Mouse (Mus musculus) CH12.LX (cell line): ENCODE measurements around the gene Pimreg. TPM values are rescaled to one million over a fixed set of nuclear protein-coding genes. Genes with fewer than 3 reads are reported as not detected.

Source experiments
- DNase-seq: peaks from one replicate; pipeline ENCODE4 v3.0.0-alpha.2; 2013; ENCODE audit errors: extremely low read depth
- H3K27ac ChIP-seq: 2 replicates; pipeline ENCODE4 v1.5.1; 2012; ENCODE audit warnings: low read depth, mild to moderate bottlenecking, control low read depth, moderate library complexity; ENCODE audit not compliant: insufficient read depth
- H3K27me3 ChIP-seq: replicated peaks from 2 replicates; pipeline ENCODE3; 2012; ENCODE audit warnings: inconsistent platforms
- H3K36me3 ChIP-seq, 2 experiments: replicated peaks in 1 of 2; 2 replicates each; pipeline versions ENCODE3 to v1.6.1; 2012; ENCODE audit warnings: inconsistent platforms in 1 of 2, low read length in 1 of 2, mild to moderate bottlenecking in 1 of 2, mixed read lengths in 1 of 2, moderate library complexity in 1 of 2; ENCODE audit not compliant: control insufficient read depth in 1 of 2, insufficient read depth in 1 of 2
- H3K4me1 ChIP-seq, 2 experiments: 2 replicates each; pipeline ENCODE4 v1.6.1; 2012; ENCODE audit warnings: inconsistent platforms in 1 of 2, moderate library complexity in 1 of 2; ENCODE audit not compliant: insufficient read depth in 2 of 2, control insufficient read depth in 1 of 2
- H3K4me2 ChIP-seq: 2 replicates; pipeline ENCODE4 v1.6.1; 2012; ENCODE audit warnings: low read depth, mild to moderate bottlenecking, control low read depth; ENCODE audit not compliant: poor library complexity, insufficient read depth, severe bottlenecking
- H3K4me3 ChIP-seq, 3 experiments: fragments of 150-350 bp in 1 of 3; sonication (generic) in 1 of 3; replicated peaks in 1 of 3; 2 replicates each; pipeline versions ENCODE3 to v1.5.1; 2011 to 2012; ENCODE audit warnings: low read depth in 2 of 3, low read length in 2 of 3, mild to moderate bottlenecking in 2 of 3, moderate library complexity in 2 of 3, control low read depth in 1 of 3, improper control_type of control experiment in 1 of 3, inconsistent platforms in 1 of 3, mixed read lengths in 1 of 3; ENCODE audit not compliant: poor library complexity in 1 of 3
- H3K79me2 ChIP-seq: replicated peaks from 2 replicates; pipeline ENCODE4 v1.6.1; 2012; ENCODE audit warnings: mild to moderate bottlenecking, moderate library complexity; ENCODE audit not compliant: control insufficient read depth, poor library complexity, insufficient read depth, severe bottlenecking; ENCODE audit errors: extremely low read depth
- H3K9ac ChIP-seq: 2 replicates; pipeline ENCODE4 v1.6.1; 2012; ENCODE audit warnings: low read depth, mild to moderate bottlenecking, control low read depth, moderate library complexity; ENCODE audit not compliant: insufficient read depth
- H3K9me3 ChIP-seq: replicated peaks from 2 replicates; pipeline ENCODE3; 2012; ENCODE audit warnings: low read length, inconsistent platforms, mixed read lengths
- BHLHE40 ChIP-seq: IDR thresholded peaks from 2 replicates; pipeline ENCODE4 v1.6.1; 2011; ENCODE audit warnings: mild to moderate bottlenecking, low read depth, low read length, improper control_type of control experiment
- CHD1 ChIP-seq: IDR thresholded peaks from 2 replicates; pipeline ENCODE4 v1.6.1; 2012; ENCODE audit warnings: low read depth, low read length, improper control_type of control experiment, inconsistent platforms
- CHD2 ChIP-seq: IDR thresholded peaks from 2 replicates; pipeline ENCODE4 v1.6.1; 2011; ENCODE audit warnings: low read length, improper control_type of control experiment
- E2F4 ChIP-seq: IDR thresholded peaks from 2 replicates; pipeline ENCODE4 v1.6.1; 2011; ENCODE audit warnings: low read depth, low read length, improper control_type of control experiment; ENCODE audit not compliant: insufficient replicate concordance
- ELF1 ChIP-seq: IDR thresholded peaks from 2 replicates; pipeline ENCODE4 v1.6.1; 2014; ENCODE audit warnings: low read depth, mild to moderate bottlenecking, inconsistent platforms, low read length, improper control_type of control experiment
- EP300 ChIP-seq: IDR thresholded peaks from 2 replicates; pipeline ENCODE4 v1.6.1; 2011; ENCODE audit warnings: low read length, improper control_type of control experiment
- ETS1 ChIP-seq: conservative IDR thresholded peaks from 2 replicates; pipeline ENCODE4 v1.6.1; 2012; ENCODE audit warnings: low read depth, mild to moderate bottlenecking, inconsistent platforms, low read length, improper control_type of control experiment, moderate library complexity
- GABPA ChIP-seq: IDR thresholded peaks from 2 replicates; pipeline ENCODE4 v1.6.1; 2012; ENCODE audit warnings: low read depth, low read length, improper control_type of control experiment, inconsistent platforms; ENCODE audit not compliant: insufficient replicate concordance
- HCFC1 ChIP-seq: IDR thresholded peaks from 2 replicates; pipeline ENCODE4 v1.6.1; 2012; ENCODE audit warnings: low read depth, mild to moderate bottlenecking, inconsistent platforms, low read length, improper control_type of control experiment
- IRF4 ChIP-seq: IDR thresholded peaks from 2 replicates; pipeline ENCODE4 v1.6.1; 2014; ENCODE audit warnings: low read depth, mild to moderate bottlenecking, inconsistent platforms, low read length, improper control_type of control experiment
- JUN ChIP-seq: IDR thresholded peaks from 2 replicates; pipeline ENCODE4 v1.6.1; 2011; ENCODE audit warnings: low read depth, mild to moderate bottlenecking, low read length, improper control_type of control experiment, moderate library complexity; ENCODE audit not compliant: insufficient read depth
- JUND ChIP-seq: conservative IDR thresholded peaks from 2 replicates; pipeline ENCODE4 v1.6.1; 2011; ENCODE audit warnings: low read depth, low read length, improper control_type of control experiment
- KAT2A ChIP-seq: IDR thresholded peaks from 2 replicates; pipeline ENCODE4 v1.6.1; 2012; ENCODE audit warnings: low read length, improper control_type of control experiment, inconsistent platforms; ENCODE audit not compliant: insufficient replicate concordance
- MAFK ChIP-seq: IDR thresholded peaks from 2 replicates; pipeline ENCODE4 v1.6.1; 2011; ENCODE audit warnings: low read length, improper control_type of control experiment; ENCODE audit not compliant: insufficient replicate concordance
- MAZ ChIP-seq: IDR thresholded peaks from 2 replicates; pipeline ENCODE4 v1.6.1; 2012; ENCODE audit warnings: low read depth, mild to moderate bottlenecking, inconsistent platforms, low read length, improper control_type of control experiment, moderate library complexity
- MEF2A ChIP-seq: IDR thresholded peaks from 2 replicates; pipeline ENCODE4 v1.6.1; 2014; ENCODE audit warnings: low read depth, mild to moderate bottlenecking, inconsistent platforms, low read length, improper control_type of control experiment, borderline replicate concordance
- NELFE ChIP-seq: IDR thresholded peaks from 2 replicates; pipeline ENCODE4 v1.6.1; 2011; ENCODE audit warnings: low read depth, low read length, improper control_type of control experiment
- PAX5 ChIP-seq: IDR thresholded peaks from 2 replicates; pipeline ENCODE4 v1.6.1; 2012; ENCODE audit warnings: low read length, inconsistent platforms, mixed read lengths
- POLR2A ChIP-seq: IDR thresholded peaks from 2 replicates; pipeline ENCODE4 v1.6.1; 2011; ENCODE audit warnings: low read depth, mild to moderate bottlenecking, improper control_type of control experiment, low read length
- RCOR1 ChIP-seq: conservative IDR thresholded peaks from 2 replicates; pipeline ENCODE4 v1.6.1; 2012; ENCODE audit warnings: low read depth, mild to moderate bottlenecking, inconsistent platforms, low read length, improper control_type of control experiment
- SMC3 ChIP-seq: IDR thresholded peaks from 2 replicates; pipeline ENCODE4 v1.6.1; 2011; ENCODE audit warnings: low read depth, low read length, improper control_type of control experiment
- TCF12 ChIP-seq: IDR thresholded peaks from 2 replicates; pipeline ENCODE4 v1.6.1; 2014; ENCODE audit warnings: low read depth, mild to moderate bottlenecking, inconsistent platforms, low read length, improper control_type of control experiment
- USF1 ChIP-seq: IDR thresholded peaks from 2 replicates; pipeline ENCODE4 v1.6.1; 2014; ENCODE audit warnings: low read depth, mild to moderate bottlenecking, inconsistent platforms, low read length, improper control_type of control experiment
- USF2 ChIP-seq: conservative IDR thresholded peaks from 2 replicates; pipeline ENCODE4 v1.6.1; 2011; ENCODE audit warnings: low read depth, low read length, improper control_type of control experiment
- ZKSCAN1 ChIP-seq: IDR thresholded peaks from 2 replicates; pipeline ENCODE4 v1.6.1; 2012; ENCODE audit warnings: low read depth, inconsistent platforms, low read length, improper control_type of control experiment, borderline replicate concordance
- ZNF384 ChIP-seq: IDR thresholded peaks from 2 replicates; pipeline ENCODE4 v1.6.1; 2012; ENCODE audit warnings: low read depth, low read length, improper control_type of control experiment, inconsistent platforms
- dilution Hi-C: fragments of 300-500 bp; cut with MboI; formaldehyde crosslinking; loops from 2 replicates; pipeline ENCODE4 v1.14.3; 2020; ENCODE audit warnings: low sequenced_read_pairs; ENCODE audit not compliant: extremely low pct_unique_long_range_greater_than_20kb, extremely low pct_ligation_motif_present
- in situ Hi-C: fragments of 300-500 bp; cut with MboI; formaldehyde crosslinking; loops from 3 replicates; pipeline ENCODE4 v1.14.3; 2019; ENCODE audit warnings: low sequenced_read_pairs, low pct_ligation_motif_present, low pct_unique_long_range_greater_than_20kb, mixed read lengths
- polyA plus RNA-seq: library from polyadenylated mRNA; unstranded; fragments of >175 nt; gene quantifications from 2 replicates; pipeline ENCODE4 v1.2.1, GENCODE M21; 2012; ENCODE audit warnings: low read depth; ENCODE audit not compliant: insufficient read length
- total RNA-seq, 2 experiments: library from RNA; depleted of rRNA; stranded (reverse); fragments of 300-350 nt in 1 of 2; fragments of >200 nt in 1 of 2; gene quantifications; 2 replicates each; pipeline ENCODE4 v1.2.3; 2012 to 2014

Pimreg gene
- total and polyA plus RNA-seq, 3 experiments, result 26.4 to 52.7 (median 27.9) TPM

DNA sequence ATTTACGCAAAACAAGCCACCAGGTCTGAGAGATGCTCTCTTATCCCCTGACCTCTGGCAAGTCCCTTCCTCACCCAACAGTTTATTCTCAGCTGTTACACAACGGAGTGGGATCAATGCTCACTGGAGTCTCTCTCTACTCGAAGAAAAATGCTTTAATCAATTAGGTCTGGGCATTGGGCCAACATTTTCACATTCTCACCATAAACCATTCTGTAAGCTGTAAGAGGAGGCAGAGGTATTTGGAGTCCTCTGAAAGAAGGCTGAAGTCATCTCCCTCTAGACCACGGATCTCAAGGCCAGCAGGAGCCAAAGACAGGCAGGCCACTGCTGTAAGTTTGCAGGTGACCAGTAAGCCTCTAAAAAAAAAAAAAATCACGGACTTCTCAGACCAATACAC lies 31.5 kb upstream of the Pimreg start:
- Histone ChIP-seq H3K27ac (no peak overlapping the region), H3K27me3 (no peaks in the 10 kb centered on the region), H3K4me3 (no peak overlapping the region), H3K9me3 (no peaks in the 10 kb centered on the region), H3K36me3 (peaks cover 0 to 2% of the 10 kb centered on the region in 2 experiments), H3K9ac (no peak overlapping the region), H3K4me2 (no peak overlapping the region), H3K4me1 (peaks cover 5 to 40% of the 10 kb centered on the region in 2 experiments; a peak in 3 of 4 replicates), H3K79me2 (no peaks in the 10 kb centered on the region)
- no peak for DNase-seq
- dilution Hi-C loops (no loop called here), in situ Hi-C loops (no loop called here)
- TF ChIP-seq RCOR1 (no peak), ZKSCAN1 (no peak), JUND (no peak), HCFC1 (no peak), MAZ (no peak), GABPA (no peak), CHD1 (no peak), ELF1 (no peak), KAT2A (no peak), MAFK (no peak), E2F4 (no peak), MEF2A (no peak), SMC3 (no peak), CHD2 (no peak), EP300 (no peak), USF2 (no peak), POLR2A (no peak), ZNF384 (no peak), NELFE (no peak), TCF12 (no peak)

DNA sequence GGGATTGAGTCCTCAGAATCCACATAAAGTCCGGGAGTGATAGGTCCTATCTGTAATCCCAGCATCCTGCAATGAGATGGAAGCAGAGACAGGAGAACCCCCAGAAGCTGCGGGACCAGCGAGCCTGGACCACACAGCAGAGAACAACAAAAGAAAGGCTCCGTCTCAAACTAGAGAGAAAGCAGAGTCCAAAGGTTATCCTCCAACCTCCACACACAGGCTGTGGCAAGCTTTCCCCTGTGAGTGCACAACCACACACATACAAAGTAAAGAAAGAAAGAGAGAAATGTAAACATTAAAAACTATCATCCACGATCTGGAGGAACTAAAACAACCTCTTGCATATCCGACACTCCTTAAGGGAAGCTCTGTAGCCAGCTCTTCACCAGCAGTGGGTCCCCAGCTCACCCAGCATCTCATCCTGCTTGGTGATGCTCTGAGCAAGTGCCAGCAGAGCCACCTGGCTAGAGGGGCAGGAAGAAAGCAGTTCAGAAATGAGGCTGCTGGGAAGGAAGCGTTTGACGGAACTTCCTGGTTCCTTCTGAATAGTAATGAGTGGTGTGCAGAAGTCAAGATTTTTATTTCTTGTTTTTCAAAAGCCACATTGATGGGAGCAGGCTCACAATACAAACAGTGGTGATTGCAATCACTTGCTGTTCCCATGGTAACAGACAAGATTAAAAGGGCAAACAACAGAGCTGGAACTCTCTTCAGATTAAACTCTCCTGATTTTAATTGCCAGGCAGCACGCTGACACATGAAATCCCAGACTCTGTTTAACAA lies 30.7 kb upstream of the Pimreg start:
- H3K4me3 ChIP-seq, result peak overlapping the region in 1 of 3 experiments; percentile 11
- in situ Hi-C loops, result no loop called here

More for the DNA sequence above, 30.7 kb upstream of the Pimreg start:
- Histone ChIP-seq H3K36me3 (peaks cover 0 to 2% of the 10 kb centered on the region in 2 experiments), H3K4me2 (no peak overlapping the region), H3K9me3 (no peaks in the 10 kb centered on the region), H3K79me2 (no peaks in the 10 kb centered on the region), H3K4me1 (peaks cover 5 to 40% of the 10 kb centered on the region in 2 experiments; a peak in 3 of 4 replicates), H3K27me3 (no peaks in the 10 kb centered on the region), H3K9ac (no peak overlapping the region; the same call in 1 of the 2 replicates), H3K27ac (no peak overlapping the region)
- dilution Hi-C loops, result no loop called here
- DNase-seq, result peak; percentile 69
- TF ChIP-seq HCFC1 (peak; percentile 70), NELFE (peak; percentile 32; the same call in 1 of the 2 replicates), PAX5 (no peak), TCF12 (peak; percentile 80), ELF1 (peak; percentile 89), BHLHE40 (peak; percentile 44; the same call in 1 of the 2 replicates), IRF4 (peak; percentile 82), POLR2A (peak; percentile 61), USF1 (no peak), E2F4 (no peak), MAZ (0 out of 2 replicates have a peak, but pooled peaks have one; percentile 34), MEF2A (no peak; the same call in 1 of the 2 replicates), ETS1 (peak; percentile 41), JUN (0 out of 2 replicates have a peak, but pooled peaks have one; percentile 23), EP300 (peak; percentile 71), JUND (peak; percentile 56; the same call in 1 of the 2 replicates)
